Mouse (Mus musculus) adrenal gland, adult (tissue): ENCODE measurements around the gene Slc6a20b.
"Not testable (repeated sequence)": the region's sequence is repeated elsewhere in the genome, so short reads cannot be mapped to it uniquely, and the experiment has no call there.

Experiments
- DNase-seq, 2 experiments: peaks; one replicate each; pipeline ENCODE4 v3.0.0; 2022 to 2023; ENCODE audit warnings: low spot score in 1 of 2; ENCODE audit not compliant: inconsistent age in 2 of 2

Slc6a20b gene

DNA sequence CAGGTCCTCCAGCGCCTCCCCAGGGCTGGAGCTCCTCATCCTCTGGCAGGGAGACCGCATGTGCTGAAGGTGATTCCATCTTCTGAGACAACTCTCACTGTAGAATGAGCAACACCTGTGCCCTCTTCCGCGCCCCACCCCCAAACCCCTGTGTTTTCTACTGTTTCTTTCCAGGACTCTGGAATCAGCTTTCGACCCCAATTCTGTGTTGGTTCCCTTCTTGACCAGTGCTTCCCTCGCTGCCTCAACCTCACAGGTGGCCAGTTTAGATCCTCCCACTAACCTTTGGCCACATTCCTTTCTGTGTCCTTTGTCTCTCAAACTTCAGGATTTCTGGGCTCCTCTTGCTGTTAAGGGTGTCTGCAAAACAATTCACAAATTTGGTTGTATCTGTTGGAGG, at the start of gene Slc6a20b:
Gene Slc6a20b (minus strand): TSS at position 285 of the 400 bp plus-strand sequence.
- no peak for DNase-seq

DNA sequence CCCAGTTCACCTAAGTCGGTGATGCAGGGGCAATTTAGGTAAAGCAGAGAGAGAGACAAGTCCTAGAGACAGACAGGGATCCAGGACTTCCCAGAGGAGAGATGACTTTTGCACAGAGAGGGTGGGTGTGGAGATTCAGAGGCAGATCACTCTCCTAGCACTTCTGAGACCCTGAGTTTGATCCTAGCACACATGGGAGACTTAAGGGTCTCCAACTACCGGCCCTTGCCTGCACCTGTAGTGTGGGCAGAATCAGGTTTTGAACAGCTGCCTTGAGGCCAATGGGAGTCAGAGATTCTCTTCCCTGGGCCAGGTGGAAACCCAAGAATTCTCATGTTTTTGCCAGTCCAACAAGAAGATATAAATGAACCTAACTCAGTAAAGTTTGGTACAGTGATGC, 46.8 kb upstream of the Slc6a20b start:
- no peak for DNase-seq

DNA sequence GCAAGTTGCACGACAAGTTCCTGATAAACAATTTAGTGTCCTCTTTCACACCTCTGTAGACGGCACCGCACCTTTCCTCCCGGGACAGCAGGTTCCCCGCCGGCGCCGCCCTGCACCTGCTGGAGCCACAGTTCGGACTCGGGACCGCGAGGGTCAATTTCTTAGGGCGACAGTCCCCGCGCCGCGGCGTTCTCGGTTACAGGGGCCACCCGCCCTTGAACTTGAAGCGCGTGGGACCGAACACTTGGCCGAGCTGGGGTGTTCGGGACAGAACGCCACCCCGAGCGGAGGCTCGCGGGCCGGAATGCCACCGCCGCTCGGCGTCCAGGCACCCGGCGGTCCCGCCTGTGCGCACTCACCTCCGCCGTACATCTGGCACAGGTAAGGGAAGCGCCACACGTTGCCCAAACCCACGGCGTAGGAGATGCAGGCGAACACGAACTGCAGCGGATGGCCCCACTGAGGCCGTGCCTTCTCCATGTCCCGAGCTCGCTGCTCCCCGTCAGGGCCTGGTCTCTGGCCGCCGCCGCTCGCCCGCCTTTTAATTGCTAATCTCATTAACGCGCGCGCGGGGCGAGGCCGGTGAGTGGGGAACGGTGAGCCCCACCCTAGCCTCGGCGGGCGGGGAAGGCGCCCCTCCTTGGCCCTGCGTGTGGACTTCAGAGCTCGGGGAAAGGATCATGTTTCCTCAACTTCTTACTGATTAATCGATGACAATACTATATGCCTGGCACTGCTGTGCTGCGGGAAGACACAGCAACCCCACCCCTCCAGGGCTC, 46.2 kb upstream of the Slc6a20b start, which contains the start of the genes Ccr9 and Slc6a20a:
Gene Ccr9 (plus strand): TSS at position 113 of the 779 bp plus-strand sequence.
Gene Slc6a20a (minus strand): TSS at position 559 of the 779 bp plus-strand sequence.
- DNase-seq: peak; percentile 7 to 42

DNA sequence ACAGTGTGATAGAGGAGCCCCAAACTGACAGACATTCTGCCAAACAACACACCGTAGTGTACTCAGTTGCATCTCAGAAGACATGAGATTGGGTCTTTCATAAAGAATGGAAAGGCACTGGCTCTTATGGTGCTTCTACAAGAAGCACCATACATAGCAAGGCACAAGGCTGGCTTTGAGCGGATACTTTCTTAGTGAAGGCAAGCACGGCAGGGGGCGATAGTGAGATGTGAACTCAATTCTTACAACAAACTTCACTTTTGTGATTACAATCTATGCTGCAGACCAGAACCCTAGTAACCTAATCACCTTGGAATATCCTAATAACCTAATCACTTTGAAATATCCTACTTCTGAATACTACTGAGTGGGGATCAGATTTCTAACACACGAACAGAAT, 33.3 kb upstream of the Slc6a20b start:
- peak; percentile 7 to 73 for DNase-seq

DNA sequence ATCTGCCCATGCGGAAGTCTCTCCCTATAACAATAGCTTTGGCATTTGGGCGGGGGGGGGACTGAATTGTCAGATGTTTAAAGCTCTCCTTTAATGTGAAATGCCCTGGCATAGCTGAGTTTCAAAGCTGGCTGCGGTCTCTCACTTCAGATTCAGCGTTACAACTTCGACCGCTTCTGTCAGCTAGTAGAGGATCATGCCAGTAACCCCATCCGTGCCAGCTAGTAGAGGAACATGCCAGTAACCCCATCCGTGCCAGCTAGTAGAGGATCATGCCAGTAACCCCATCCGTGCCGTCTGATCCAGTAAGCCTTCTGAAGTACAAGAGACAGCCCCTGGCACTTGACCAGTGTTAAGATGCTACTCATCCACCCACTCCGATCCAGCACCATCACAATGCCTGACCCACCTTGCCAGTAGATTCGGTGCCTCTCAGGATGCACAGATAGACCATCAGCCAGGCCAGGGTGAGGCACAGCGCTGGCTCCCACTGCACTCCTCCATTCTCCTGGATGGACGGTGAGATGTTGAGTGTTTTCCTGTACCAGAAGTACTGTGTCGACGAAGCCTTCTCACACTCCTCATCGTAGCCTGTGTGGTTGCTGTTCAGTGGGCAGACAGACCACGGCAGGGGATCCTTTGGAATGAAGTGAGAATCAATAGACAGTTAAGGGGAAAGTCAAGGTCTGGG, 27.8 kb upstream of the Slc6a20b start:
- DNase-seq: not testable (repeated sequence)

DNA sequence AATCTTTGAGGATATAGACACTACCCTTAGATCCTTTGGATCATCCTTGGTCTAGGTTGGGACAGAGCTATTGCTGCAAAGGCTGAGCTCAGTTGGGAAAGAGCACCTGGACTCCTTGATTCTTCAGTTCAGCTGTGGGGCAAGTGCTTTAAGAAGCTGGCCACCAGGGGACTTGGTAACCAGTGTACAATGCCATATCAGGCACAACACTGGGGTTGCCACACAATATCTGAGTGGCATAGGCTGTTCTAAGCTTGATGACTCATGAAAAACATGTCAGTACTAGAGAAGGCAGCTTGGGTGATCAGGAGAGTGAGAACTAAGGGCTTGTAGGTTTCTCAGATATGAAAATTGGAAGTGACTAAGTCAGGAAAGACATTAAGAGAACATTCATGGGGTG, 26.6 kb upstream of the Slc6a20b start:
- DNase-seq: no peak

DNA sequence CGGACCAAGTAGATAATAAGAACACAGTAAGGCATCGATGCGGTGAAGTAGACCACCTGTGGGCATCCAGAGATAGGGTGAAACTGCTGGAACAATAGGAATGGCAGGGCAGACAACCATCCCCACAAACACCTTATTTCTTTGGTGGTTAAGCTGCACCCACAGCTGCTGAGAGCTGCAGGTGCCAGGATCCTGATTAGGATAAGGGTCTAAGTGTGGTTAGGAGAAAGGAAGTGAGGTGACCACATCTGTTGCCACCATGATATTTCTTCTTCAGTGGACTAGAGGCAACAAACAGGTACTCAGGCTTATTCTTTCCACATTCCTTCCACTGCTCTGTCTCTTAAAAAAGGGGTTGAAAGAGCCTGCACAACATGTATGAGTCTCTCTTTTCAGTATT, 25.1 kb upstream of the Slc6a20b start:
- DNase-seq: no peak

DNA sequence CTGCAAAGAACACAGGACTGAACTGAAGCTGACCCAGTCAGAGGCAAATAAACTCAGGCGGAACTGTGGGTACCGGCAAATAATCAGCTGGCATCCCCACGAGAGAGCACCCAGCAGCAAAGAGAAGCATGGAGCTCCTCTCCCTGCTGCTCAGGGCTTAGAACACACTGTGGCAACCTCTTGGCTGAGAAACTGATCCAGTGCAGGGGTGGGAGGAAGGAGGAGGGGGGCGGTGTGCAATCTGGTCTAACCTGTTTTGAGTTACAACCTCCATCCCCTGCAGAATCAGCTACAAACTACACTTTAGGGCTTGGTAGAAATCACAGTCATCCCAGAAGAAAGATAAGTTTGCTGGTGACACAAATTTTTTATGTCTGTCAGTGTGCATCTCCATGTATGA, 19.0 kb upstream of the Slc6a20b start:
- no peak for DNase-seq

DNA sequence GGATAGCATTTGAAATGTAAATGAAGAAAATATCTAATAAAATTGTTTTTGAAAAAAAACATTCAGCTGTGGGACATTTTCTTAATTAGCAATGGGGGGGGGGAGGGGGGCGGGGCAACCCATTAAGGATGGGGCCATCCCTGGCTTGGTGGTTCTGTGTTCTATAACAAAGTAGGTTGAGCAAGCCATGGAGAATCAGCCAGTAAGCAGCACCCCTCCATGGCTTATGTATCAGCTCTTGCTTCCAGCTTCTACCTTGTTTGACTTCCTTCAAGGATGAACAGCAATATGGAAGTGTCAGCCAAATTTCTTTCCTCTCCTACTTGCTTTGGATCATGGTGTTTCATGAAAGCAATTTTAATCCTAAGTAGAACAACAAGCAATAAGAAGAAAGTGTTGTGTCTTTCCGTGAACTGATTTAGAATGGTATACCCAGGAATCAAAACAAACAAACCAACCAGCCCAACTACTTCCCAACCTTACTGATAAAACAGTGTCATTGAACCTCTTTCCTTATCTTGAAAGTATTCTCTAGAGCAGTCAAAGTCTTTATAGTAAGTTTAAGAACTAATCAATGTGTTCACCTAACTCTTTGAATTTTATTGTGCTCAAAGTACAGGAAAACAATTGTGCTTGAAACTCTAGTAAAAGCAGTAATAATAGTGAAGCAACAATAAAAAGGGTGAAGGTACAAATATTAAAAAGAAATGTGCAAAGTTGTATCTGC, 17.6 kb upstream of the Slc6a20b start:
- DNase-seq: no peak

DNA sequence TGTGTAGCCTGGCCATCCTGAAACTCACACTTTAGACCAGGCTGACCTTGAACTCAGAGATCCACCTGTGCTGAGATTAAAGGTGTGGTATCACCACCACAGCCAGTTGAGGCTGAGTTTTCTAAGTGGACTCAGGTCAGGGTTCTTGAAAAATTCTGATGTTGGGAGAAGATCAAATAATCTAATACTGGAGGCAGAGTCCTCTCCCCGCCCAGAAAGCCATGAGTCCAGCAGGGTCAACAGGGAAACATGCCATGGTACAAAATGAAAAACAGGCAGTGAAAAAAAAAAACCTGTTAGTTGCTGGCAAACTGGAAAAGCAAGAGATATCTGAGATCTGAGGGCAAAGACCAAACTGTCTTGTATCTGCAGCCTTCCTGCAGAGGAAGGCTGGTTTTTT, 7.7 kb upstream of the Slc6a20b start:
- DNase-seq: no peak

DNA sequence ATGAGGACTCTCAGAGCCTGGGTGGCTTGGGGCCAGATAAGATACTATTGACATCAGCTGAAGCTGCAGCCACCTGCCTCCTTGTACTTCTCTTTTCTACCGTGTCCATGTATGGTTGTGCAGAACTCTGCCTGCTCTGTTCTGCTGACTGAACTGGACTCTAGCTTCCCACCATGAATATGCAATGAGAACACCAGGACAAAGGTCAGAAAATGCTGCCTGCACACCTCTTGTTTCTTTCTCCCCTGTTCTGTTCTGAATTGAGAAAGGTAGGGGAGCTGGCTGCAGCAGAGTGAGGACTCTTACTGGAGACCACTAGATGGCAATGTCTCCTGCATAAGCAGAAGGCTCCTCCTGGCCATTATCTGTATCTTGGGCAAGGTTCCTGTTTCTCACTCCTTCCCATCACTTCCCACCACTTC, 6.3 kb upstream of the Slc6a20b start:
- DNase-seq: peak; percentile 30 to 78

DNA sequence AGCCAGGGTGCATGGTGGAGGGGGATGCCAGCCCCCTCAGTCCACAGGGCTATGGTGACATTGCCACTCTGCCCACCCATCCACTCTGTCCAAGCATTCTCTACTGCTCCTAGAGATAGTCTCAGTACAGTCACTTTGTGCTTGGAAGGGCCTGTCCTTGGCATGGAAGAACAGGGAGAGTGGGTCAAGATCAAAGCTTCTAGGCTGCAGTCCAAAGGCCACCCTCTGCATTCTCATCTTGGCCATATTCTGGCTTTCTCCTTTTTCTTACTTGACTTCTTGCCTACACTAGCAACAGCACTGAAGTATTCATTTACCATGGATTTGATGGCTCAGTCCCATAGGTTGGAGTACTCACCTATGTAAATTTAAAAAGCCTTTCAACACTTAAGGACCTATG, 5.9 kb upstream of the Slc6a20b start:
- peak; percentile 60 to 80 for DNase-seq

DNA sequence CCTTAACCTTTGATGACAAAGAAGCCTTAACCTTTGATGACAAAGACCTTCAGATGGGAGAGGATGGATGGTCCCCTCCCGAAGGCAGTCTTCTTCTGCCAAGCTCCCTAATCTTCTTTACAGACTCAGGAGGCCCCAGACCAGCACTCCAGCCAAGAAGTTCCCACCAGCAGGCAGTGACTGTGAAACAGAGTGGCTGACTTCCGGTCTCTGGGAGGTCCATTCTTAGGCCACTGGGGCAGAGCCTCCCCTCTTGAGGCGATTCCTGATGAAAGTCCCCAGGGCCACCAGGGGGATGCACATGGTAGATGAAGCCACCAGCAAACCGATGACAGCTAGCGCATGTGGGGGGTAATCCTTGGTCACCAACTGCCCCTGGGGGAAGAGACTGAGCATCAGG, 4.4 kb upstream of the Slc6a20b start:
- DNase-seq: peak in 1 of 2 experiments; percentile 54

DNA sequence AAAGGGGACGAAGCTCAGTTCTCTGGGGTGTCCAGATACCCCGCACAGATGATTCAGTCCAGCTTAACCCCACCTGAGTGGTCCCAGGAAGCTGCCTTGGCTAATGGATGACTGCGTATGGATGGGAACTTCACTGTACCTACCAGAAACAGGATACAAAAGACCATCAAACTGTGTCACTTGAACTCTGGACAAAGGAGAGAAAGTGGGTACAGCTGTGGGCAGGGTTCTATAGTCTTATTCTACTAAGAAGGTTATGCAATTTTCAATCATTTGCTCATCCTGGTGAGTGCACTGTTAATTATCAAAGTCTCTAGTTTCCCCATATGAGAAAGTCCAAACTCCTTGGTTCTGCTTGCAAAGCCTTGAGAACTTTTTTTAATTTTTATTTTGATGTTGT, 628 bp upstream of the Slc6a20b start:
- no peak for DNase-seq

DNA sequence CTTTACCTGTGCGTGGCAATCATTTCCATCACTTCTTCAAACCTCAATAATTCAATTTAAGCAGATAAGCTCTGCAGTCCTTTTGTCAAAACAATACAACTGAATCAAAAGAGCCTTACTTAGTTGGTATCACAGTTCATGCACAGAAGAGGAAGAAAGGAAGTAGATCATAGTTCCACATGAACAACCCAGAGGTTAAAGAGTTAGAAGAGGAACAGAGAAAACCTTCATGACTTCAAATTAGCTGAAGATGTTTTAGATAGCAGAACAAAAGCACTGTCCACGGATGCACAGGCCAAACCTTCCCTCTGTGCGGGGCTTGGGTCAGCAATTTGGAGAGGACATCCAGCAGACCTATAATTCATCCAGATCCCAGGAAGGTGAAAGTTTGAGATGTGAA, 699 bp downstream of the Slc6a20b start:
- DNase-seq: no peak

DNA sequence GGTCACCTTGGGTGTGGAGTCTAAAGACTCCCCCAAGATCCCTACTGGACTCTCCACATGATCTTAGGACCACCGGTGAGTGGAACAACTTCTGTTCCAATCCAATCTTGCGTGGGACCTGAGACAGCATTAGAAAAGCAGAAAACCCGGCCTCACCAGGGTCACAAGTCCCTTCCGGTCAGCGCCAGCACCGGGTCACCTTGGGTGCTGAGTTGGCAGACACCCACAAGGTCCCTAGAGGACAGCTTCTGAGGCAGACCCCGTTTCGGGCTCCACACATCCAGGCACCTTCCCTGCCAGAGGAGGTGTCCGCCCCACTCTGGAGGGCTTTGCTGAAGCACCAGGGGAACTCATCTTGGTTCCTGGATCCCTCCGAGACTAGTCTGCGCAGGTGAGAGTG, 6.5 kb downstream of the Slc6a20b start:
- DNase-seq: no peak

DNA sequence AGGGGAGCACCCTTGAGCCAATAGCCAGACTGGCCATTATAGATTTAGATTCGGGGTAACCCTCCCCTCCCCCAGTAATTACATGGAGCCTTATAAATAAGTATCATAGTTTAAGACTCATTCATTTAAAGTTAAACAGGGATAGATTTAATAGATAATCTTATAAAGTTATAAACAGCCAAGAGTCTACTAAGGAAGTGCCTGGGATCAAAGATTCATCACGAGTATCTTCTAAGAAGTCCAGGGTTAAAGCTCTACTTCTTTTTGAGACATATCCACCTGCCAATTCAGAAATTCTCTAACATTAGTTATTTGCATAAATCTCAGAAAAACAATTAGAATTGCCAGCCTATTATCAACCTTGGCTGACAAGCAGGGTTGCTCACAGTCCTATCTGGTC, 7.6 kb downstream of the Slc6a20b start:
- no peak for DNase-seq

DNA sequence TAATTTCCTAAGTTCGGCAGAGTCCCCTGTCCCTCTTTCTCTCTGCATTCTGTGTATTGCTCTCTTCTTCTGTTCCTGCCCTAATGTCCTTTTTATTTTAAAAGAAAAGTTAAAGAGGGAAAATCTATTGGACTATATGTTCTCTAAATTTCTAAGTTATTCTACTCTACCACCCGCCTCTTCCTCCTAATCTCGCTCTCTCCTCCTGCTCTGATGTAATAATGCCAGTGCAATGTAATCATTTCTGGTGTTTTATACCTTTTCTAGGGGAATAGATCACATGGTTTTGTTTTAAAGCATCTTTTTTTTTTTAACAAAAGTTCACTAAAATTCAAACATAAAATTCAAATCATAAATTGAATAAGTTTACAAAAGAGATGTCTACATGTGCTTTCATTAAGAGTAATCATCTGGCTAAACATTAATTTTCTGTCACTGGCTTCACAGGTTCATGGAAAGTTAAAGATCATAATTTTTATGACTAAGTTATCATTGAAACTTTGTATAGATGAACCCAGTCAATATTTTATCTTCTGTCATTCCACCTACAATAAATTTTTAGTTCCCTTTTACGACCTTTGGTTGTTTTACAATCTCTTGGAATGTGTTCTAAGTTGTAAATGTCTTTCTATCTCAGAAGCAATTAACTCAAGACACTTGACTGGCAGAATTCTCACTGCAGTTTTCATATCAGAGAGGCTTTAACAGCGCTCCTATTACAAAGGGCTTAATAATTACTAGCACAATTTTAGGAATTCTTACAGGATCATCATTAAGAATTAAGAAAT, 11.9 kb downstream of the Slc6a20b start:
- DNase-seq: no peak

DNA sequence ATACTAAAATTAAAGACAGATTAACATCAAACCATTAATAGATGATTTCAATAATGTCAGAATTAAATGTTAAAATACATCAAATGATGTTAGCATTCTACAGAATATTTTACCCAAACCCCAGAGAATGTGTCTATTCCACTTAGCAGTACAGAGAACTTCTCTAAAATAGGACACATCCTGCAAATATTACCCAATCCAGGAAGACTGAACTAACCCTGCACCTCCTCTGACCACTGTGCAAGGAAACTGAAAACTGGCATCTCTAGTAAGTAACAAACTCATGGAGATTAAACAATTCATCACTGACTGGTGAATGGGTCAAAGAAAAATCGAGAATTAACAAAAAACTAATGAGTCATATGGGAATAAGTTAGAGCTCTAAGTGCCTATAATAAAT, 30.8 kb downstream of the Slc6a20b start:
- DNase-seq: no peak

DNA sequence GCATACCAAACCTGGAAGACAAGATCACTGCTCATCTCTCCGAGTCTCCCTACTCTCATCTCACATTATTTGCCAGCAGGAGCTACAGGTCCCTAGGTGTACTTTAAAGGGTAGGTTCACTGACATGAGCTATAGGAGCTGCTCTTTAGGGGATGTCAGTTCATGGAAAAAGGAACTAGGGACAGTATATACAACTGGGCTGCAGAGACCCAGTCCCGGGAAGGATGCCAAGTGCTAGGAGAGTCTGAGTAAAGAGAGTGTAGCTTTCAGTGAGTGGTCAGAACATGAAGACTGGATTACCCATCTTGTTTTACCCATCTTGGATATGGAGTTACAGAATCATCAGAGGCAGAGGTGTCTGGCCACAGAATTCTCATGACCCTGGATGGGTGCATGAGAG, 35.0 kb downstream of the Slc6a20b start:
- DNase-seq: no peak

DNA sequence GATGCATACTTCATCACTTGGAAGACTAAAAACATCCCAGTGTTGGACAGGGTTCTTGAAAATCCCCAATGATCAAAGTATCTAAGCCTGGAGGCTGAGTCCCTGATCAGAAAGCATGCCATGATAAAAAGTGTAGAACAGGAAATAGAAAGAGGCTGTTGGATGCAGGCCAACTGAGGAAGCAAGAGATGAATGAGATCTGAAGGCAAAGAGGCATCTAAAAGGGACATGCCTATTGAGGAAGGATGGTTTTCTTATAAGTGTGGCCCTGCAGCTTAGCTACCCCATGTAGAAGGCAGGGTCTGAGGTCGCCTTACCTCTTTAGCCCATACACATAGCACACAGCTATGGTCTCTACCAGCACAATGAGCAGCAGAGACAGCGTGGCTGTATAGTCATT, 35.5 kb downstream of the Slc6a20b start:
- no peak for DNase-seq
